Mouse (Mus musculus) A20 (cell line): ENCODE data around the gene Cnep1r1.

ENCODE experiments used
- DNase-seq: peaks from one replicate; pipeline ENCODE4 v3.0.0-alpha.2; 2011; ENCODE audit warnings: low read depth, low spot score

Cnep1r1 gene

DNA sequence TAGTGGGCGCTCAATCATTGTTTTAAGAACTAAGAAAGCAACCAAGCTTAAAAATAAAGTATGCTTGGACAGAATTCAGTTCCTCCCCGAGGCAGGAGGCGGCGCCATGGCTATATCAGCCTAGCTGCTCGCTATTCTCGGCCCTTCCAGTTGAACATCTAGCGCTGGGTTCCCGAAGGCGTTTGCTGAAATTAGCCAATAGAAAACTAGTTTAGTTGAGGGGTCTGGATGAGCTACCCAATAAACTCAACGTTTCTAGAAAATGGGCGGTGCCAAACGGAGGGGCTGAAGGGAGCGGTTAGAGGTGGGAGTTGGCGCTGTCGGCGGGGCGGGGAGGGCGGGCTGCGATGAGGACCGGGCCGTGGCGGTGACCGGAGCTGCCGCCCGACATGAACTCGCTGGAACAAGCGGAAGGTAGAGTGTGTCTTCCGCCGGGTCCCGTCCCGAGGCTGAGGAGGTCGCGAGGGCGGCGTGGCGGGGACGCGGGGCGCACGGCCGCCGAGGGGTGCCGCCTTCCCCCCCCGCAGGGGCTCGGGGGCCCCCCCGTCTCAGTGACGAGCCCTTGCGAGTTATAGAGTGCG is at the start of gene Cnep1r1:
Gene Cnep1r1, plus strand, starts transcription at position 314 of the 581 bp plus-strand sequence.
- peak; percentile 99 for DNase-seq

DNA sequence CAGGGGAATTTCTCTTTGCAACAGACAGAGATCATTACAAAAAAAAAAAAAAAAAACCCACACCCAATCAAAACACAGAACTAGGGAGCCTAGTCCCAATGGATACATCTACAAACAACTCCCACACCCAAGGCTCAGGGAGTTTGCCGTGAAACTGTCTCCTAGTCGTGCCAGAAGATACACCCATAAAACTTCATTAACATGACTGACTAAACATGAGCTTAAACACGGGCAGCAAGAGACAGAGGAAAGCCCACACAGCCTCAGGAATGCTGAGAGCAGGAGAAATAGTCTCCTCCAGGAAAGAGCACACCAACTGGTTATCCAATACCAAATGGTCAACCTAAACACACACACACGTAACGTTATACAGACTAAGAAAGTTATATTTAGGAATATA is 36.4 kb upstream of the Cnep1r1 start:
- DNase-seq, result no peak

DNA sequence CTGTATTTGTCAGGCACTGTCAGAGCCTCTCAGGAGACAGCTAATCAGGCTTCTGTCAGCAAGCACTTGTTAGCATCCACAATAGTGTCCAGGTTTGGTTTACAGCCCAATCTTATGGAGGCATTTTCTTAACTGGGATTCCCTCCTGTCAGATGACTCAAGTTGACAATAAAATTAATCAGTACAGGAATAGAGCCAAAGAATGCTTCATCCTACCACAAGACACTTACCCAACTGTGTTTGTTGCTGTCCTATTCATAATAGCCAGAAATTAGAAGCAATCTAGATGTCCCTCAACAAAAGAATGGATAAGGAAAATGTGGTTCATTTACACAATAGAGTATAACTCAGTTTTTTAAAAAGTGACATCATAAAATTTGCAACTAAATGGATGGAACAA is 30.6 kb upstream of the Cnep1r1 start:
- no peak for DNase-seq

DNA sequence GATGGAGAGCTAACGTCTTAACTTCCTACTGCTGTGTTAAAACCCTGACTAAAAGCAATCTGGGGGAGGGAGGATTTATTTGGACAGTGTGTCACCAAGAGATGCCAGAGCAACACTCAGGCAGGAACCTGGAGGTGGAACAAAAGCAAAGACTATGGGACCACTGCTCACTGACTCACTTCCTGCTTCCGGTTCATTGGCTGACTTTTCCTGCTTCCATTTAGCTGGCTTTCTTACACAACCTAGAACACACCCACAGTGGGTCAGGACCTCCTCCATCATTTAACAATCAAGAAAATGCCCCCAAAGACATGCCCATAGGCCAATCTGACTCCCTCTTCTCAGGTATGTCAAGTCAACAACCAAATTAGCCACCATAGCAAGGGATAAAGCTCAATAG is 26.9 kb upstream of the Cnep1r1 start:
- peak; percentile 2 for DNase-seq

DNA sequence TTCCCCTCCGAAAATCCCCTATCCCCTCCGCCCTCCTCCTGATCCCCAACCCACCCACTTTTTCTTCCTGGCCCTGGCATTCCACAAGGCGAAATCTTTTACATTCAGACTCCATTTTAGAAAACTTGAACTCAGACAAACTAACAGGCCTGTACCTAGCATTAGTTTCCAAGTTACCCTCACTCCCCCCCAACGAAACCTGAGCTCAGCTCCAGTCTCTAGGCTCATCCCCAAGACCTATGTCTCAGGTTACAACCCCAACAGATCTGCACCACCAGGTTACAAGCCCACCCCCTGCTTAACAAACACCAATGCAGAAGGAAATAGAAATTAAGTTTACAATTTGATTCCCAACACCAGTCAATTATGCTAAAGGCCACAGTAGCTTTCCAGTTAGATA is 25.2 kb upstream of the Cnep1r1 start:
- DNase-seq, result no peak

DNA sequence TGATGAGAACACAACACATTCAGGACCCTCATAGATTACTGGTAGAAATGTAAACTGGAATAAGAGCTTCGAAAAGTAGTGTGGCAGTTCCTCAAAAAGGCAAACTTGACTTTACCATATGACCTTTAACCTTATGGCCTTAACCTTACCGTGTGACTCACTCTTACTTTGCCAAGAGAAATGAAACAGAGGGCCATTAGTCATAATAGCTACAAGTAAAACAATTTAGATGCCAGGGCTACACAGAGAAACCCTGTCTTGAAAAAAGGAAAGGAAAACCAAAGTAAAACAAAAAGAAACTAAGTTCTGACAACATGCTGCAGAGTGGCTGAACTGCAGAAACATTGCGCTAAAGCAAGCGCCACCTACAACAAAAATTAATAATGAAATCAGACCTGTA is 19.7 kb upstream of the Cnep1r1 start:
- no peak for DNase-seq

DNA sequence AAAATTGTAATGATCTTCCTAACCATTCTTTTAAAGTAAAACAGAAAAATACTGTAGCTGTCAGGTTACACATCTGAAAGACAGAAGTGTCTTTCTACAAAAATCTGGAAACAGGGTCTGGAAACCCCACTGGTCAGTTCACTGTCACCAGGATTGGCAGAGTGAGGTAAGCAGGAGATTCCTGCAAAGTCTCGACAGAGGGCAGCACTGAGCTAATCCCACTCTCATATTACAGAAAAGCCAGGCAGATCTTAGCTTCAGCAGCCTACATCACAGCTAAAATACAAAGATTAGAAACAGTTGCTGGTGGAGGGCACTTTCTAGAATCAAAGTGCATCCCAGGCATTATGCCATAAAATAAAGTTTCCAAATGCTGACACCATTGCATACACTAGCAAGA is 19.0 kb upstream of the Cnep1r1 start:
- DNase-seq, result peak; percentile 61

DNA sequence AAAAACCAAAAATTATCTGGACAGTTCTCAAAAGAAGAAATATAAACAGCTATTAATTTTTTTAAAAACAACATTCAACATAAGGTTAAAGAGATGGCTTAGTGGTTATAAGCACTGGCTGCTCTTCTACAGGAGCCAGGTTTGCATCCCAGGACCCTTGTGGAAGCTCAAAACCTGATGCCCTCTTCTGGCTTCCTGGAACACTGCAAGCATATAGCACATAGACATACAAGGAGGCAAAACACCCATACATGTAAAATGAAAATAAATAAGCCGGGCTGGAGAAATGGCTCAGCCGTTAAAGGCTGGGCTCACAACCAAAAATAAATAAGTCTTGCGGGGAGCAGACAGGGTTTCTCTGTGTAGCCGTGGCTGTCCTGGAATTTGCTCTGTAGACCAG is 9.3 kb upstream of the Cnep1r1 start:
- peak; percentile 16 for DNase-seq

DNA sequence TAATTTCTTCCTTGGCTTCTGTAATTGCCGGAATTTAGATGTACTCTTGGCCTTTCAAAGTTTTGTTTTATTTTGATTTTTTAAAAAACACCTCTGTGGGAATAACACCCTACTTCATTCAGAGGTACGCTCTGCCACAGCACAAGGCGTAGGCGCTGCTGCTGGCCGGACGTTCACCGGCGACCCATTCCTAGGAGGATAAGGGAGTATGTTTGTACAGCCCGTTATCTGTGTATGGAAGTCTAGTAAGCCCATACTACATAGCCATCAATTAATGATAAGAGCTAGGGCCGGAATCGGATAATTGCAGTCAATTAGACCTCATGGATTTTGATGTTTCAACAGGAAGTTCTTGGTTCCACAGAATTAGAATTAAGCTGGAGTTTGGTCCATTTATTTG is 507 bp downstream of the Cnep1r1 start:
- no peak for DNase-seq

DNA sequence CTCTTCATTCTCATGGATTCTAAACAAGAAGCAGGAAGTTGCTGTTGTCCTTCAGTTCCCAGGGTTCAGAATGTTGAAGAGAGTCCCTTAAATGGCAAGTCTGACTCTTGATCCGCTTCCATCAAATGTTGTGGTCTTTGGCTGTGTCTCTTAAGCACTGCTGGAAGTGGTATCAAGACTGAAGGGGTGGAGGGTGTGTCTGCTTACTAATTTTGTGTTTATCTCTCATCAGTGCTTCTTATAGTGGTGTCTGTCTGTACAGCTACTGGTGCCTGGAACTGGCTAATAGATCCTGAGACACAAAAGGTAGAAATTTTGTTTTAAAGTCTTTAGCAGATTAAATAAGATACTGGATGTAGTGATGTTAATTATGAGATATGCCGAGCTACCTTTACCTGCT is 6.3 kb downstream of the Cnep1r1 start:
- DNase-seq, result no peak

DNA sequence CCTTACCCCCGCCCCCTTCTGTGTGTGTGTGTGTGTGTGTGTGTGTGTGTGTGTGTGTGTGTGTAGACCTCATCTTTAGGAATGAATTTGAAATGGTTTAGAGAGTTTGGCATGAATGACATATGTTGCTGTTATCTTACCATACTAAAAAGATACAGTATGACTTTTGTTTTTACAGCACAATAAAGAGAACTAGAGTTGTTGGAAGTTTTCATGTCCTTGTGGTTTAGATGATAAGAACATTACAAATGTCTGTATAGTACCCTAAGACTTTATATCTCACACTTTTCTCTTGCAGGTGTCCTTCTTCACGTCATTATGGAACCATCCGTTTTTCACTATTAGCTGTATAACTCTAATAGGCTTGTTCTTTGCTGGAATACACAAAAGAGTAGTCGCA is 10.8 kb downstream of the Cnep1r1 start:
- no peak for DNase-seq

DNA sequence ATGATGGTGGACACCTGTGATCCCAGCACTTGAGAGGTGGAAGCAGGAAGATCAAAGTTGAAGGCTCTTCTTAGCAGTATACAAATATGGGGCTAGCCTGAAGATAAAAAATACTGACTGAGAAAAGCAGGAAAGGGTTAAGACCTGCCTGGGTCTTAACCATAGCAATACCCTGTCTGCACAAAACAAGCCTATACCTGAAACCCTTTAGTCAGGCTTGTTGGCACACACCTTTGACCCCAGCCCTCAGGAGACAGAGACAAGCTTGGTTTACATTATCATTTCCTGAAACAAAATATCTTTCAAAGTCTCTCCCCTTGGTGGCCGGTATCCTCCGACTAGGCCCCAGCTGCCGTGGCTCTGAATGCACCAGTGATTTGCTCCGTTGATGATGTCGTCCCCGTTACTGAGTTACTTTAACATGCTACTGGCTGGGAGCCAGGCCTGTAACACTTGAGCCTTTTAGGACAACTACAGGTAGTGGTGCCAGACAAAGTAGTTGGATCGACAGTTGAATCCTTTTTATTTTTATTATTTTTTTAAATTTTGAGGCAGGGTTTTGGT is 12.3 kb downstream of the Cnep1r1 start:
- DNase-seq, result no peak

DNA sequence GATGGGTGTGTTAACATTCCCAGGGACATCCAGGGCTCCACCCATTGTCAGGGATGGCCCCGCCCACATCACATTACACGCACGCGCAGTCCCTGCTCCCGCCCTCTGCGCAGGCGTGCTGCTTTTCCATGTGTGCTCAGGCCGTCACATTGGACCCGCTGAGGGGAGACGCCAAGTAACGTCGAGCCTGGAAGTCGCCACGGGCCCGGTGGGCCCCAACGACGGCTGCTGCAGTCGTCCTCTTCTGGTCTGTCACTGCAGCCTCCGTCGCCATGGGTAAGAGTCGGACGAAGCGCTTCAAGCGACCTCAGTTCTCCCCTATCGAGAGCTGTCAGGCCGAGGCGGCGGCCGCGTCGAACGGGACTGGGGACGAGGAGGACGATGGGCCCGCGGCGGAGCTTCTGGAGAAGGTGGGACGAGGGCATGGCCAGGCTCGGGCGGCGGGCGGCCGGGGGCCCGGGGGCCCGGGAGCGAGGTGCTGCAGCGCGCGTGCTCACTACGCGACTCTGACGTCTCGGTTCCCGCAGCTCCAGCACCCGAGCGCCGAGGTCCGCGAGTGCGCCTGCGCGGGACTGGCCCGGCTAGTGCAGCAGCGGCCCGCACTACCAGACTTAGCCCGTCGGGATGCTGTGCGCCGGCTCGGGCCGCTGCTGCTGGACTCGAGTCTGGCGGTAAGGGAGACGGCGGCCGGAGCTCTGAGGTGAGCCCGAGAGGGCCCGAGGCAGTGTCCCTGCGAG is 19.3 kb downstream of the Cnep1r1 start, which contains the start of gene Heatr3:
Gene Heatr3, plus strand, starts transcription at position 108 of the 737 bp plus-strand sequence.
- DNase-seq, result peak; percentile 92

DNA sequence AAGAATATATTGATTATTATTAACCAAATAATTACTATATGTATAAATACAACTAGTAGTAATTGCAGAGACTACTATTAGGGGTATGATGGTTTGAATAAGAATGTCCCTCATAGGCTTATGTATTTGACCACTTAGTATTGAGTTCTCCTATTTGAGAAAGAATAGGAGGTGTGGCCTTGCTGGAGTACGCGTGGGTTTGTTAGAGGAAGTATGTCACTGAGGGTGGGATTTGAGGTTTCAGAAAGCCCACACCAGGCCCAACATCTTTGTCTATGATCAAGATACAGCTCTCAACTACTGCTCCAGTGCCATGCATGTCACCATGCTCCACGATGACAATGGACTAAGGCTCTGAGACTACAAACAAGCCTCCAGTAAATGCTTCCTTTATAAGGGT is 20.7 kb downstream of the Cnep1r1 start:
- DNase-seq, result peak; percentile 48

DNA sequence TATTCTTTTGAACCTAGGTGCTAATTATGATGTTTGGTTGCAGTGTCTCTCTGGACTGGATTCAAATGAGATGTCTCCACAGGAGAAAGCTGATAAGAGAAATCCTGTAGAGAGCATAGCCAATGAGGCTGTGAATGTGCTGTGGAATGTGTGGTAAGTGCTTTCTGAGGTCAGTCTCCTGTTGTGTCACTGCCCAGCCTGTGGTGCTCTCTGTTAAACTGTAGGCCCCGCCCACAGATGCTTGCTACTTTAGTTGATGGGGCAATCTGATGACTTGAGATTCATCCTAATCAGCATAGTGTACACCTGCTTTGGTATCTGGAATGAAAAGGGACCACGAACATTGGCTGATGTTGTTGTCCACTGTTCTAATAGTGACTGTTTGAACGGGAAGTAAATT is 23.1 kb downstream of the Cnep1r1 start:
- no peak for DNase-seq

DNA sequence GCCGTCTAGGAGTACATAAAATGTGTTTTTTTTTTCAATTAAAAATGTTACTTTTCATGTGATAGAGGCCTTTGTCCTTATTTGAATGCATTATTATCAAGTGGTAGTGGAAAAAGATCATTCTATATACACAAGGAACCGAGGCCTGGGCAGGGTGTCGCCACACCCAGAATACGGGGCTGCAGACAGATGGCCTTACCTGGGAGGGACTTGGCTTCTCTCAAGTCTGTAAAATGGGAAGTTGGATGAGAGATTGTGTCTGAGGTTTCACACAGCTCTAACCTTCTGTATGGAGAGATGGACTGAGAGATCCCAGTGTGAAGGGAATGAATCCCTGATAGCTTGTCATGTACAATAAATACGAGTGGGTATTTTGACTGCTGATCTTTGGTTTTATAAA is 25.5 kb downstream of the Cnep1r1 start:
- no peak for DNase-seq

DNA sequence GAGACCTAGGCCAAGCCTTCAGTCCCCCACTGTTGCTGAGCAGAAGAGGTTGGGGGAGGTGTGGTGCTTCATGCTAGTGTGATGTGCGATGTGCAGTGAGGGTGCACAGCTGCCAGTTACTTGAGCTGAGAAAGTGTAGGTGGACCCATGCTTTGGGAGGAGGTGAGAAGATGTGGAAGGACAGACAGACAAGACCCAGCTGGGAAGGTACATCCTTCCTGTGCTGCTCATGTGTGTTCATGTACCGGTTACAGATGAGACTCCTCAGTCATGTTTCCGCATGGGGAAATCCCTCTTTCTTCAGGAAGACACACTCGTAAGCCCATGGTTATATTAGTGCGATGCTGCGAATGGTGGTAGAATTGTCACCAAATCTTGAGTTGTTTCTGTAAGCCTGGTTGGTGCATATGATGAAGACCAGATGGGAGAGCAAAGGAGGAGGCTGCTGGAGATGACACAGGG is 32.4 kb downstream of the Cnep1r1 start:
- no peak for DNase-seq

DNA sequence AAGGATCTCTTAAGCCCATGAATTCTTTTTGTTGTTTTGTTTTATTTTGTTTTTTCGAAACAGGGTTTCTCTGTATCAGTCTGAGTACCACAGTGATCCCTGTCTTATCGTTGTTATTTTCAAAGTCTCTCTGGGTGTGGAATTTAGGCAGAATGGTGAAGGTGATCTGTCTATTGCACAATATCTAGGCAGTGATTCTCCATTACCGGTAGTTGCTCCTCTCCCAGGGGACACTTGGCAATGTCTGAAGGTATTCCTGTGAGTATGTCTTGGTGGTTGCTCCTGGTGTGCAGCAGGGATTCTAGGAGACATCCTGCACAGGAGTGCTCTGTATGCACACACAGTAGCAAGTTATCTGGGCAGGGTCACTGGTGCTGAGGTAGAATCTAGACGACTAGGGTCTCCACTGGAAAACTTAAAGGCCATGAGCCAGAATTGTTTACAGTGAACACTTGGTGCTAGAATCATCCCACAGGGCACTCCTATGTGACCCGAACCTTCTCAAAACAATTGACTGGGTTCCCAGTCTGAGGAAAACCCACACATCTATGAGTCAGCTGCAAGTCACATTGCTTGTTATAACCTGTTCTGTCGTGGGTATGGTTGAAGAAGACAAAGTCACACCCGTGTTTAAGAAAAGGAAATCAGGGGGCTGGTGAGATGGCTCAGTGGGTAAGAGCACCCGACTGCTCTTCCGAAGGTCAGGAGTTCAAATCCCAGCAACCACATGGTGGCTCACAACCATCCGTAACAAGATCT is 41.8 kb downstream of the Cnep1r1 start:
- DNase-seq, result no peak

DNA sequence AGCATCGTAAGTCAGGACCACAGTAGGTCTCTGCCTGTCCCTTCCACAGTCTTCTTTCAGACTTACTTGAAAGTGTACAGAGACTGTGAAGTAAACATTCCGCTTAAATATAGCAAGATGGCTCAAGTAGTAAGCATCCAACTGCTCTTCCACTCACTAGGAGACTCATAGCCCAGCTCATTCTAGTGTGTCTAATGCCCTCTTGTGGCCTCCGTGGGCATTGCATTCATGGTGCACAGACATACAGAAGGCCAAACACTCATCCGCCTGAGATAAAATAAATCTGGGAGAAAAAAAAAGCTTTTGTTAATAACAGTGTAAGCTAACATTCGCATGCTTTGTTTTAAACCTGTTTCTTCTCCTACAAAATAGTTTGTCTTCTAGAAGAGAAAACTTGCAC is 42.9 kb downstream of the Cnep1r1 start:
- peak; percentile 64 for DNase-seq

DNA sequence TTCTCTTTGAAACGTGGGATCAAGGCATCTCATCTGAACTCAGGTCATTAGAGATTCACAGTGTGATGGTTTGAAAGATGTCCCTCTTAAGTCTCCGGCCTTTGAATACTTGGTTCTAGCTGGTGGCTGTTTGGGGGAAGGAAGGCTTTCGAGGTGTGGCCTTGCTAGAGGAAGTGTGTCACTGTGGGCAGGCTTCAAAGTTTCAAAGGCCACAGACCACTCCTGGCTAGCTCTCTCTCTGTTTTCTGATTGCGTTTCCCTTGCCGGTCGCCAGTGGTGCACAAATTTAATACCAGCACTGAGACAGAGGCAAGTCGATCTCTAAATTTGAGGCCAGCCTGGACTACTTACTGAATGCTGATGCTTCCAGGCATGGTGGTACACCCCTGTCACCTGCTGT is 56.7 kb downstream of the Cnep1r1 start:
- no peak for DNase-seq

DNA sequence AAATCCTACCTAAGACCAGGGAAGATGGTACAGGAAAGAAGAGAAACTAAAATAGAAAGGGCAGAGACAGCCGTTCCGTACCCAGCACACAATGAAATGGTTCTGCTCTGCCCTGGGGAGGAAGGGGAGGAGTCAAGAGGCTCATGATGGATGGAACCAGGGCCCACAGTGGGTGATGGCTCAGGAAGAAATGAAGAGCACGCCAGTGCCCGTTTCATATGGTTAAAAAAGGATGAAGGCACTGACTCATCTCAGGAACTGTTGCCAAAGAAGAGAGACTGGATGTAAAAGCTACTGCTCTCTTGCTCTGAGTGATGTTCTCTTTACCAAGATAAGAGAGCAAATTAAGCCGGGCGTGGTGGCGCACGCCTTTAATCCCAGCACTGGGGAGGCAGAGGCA is 58.7 kb downstream of the Cnep1r1 start:
- DNase-seq, result no peak

DNA sequence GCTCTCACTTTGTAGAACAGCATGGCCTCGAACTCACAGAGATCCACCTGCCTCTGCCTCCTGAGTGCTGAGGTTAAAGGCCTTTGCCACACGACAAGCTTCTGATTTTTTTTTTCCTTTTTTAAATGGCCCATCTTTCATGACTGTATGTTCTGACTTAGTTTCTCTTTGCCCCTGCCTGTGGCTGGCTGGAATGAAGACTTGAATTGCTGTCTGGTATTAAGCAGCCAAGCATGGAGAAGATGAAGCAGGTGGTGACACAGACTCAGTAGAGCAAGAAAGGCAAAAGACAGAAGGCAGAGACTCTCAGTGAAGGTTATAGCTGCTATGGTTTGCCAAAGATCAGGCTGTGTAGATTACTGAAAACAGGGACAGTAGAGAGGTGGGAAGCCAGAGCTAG is 64.6 kb downstream of the Cnep1r1 start:
- peak; percentile 69 for DNase-seq
